Mouse (Mus musculus) liver, adult 2 months (tissue): ENCODE measurements around the gene Chst8. TPM values are rescaled to one million over a fixed set of nuclear protein-coding genes. Genes with fewer than 3 reads are reported as not detected.

Experiments used
- DNase-seq: peaks from one replicate; pipeline ENCODE4 v3.0.0-alpha.2; 2011; ENCODE audit warnings: low read depth, low spot score; ENCODE audit errors: extremely low read depth
- H3K27ac ChIP-seq: fragments of 200-500 bp; replicated peaks from 2 replicates; pipeline ENCODE4 v1.5.1; 2012; ENCODE audit warnings: low read depth, mild to moderate bottlenecking, control low read depth, inconsistent platforms, low read length; ENCODE audit not compliant: insufficient read depth
- H3K27me3 ChIP-seq: fragments of 200-500 bp; 2 replicates; pipeline ENCODE4 v1.6.1; 2012; ENCODE audit warnings: mild to moderate bottlenecking, moderate library complexity, low read length, inconsistent platforms; ENCODE audit not compliant: control insufficient read depth, insufficient read depth
- H3K36me3 ChIP-seq: fragments of 200-500 bp; 2 replicates; pipeline ENCODE4 v1.6.1; 2012; ENCODE audit warnings: low read length, inconsistent platforms; ENCODE audit not compliant: control insufficient read depth, insufficient read depth
- H3K4me1 ChIP-seq: fragments of 200-500 bp; 2 replicates; pipeline ENCODE4 v1.6.1; 2011; ENCODE audit warnings: low read length; ENCODE audit not compliant: control insufficient read depth, insufficient read depth
- H3K4me3 ChIP-seq: fragments of 200-500 bp; 2 replicates; pipeline ENCODE4 v1.5.1; 2011; ENCODE audit warnings: low read depth, mild to moderate bottlenecking, control low read depth, low read length, moderate library complexity; ENCODE audit not compliant: insufficient read depth
- H3K79me2 ChIP-seq: fragments of 200-500 bp; 2 replicates; pipeline ENCODE4 v1.6.1; 2012; ENCODE audit warnings: inconsistent platforms, mild to moderate bottlenecking, low read length, moderate library complexity; ENCODE audit not compliant: control insufficient read depth, insufficient read depth
- H3K9ac ChIP-seq: fragments of 200-500 bp; 2 replicates; pipeline ENCODE4 v1.6.1; 2012; ENCODE audit warnings: low read depth, mild to moderate bottlenecking, control low read depth, inconsistent platforms, low read length
- CTCF ChIP-seq: fragments of 200-500 bp; IDR thresholded peaks from 2 replicates; pipeline ENCODE4 v1.5.1; 2011; ENCODE audit warnings: low read depth, low read length, control low read depth
- POLR2A ChIP-seq: fragments of 200-500 bp; IDR thresholded peaks from 2 replicates; pipeline ENCODE4 v1.6.1; 2011; ENCODE audit warnings: low read length, control low read depth; ENCODE audit not compliant: insufficient read depth; ENCODE audit errors: extremely low read depth
- WGBS: fragments of 180-500 bp; shearing (Covaris S2); methylation state at CpG from one replicate; pipeline ENCODE4 v1.1.7; 2018; 5-methylcytosine and 5-hydroxymethylcytosine counted together
- polyA plus RNA-seq: library from polyadenylated mRNA; depleted of rRNA; stranded (reverse); fragments of >200 nt; gene quantifications from 2 replicates; pipeline ENCODE4 v1.2.3, GENCODE M21; 2012
- total RNA-seq: library from RNA; depleted of rRNA; stranded (reverse); fragments of >200 nt; gene quantifications from 2 replicates; pipeline ENCODE4 v1.2.3, GENCODE M21; 2014

Chst8 gene
- total and polyA plus RNA-seq, 2 experiments, result 0.28 to 0.35 TPM

- H3K9ac ChIP-seq, result no peak overlapping the region
- H3K79me2 ChIP-seq, result no peaks in the 10 kb centered on the region
- H3K4me1 ChIP-seq, result no peaks in the 10 kb centered on the region
- H3K27ac ChIP-seq, result no peak overlapping the region
- TF ChIP-seq CTCF, result no peak
- no peak for TF ChIP-seq POLR2A
- 79% methylated on average over 32 of the region's 32 CpGs for WGBS
- no peaks in the 10 kb centered on the region for H3K36me3 ChIP-seq
- no peak overlapping the region for H3K4me3 ChIP-seq
- no peaks in the 10 kb centered on the region for H3K27me3 ChIP-seq
- DNase-seq, result no peak
Observed at GRCm38 (mm10) chr7:34753140-34753886, 59.2 kb downstream of the Chst8 start.

- no peak for DNase-seq
Observed at GRCm38 (mm10) chr7:34752151-34752762, 60.3 kb downstream of the Chst8 start.

GRCm38 (mm10) chr7:34750350-34750749, 62.2 kb downstream of the Chst8 start:
- Histone ChIP-seq H3K9ac (no peak overlapping the region), H3K4me3 (no peak overlapping the region), H3K79me2 (no peaks in the 10 kb centered on the region), H3K4me1 (no peaks in the 10 kb centered on the region), H3K27ac (no peak overlapping the region), H3K36me3 (no peaks in the 10 kb centered on the region), H3K27me3 (no peaks in the 10 kb centered on the region)
- 74% methylated on average over 7 of the region's 7 CpGs for WGBS
- DNase-seq, result no peak
- TF ChIP-seq CTCF (no peak), POLR2A (no peak)

More at GRCm38 (mm10) chr7:34752151-34752762, 60.3 kb downstream of the Chst8 start:
- Histone ChIP-seq H3K9ac (no peak overlapping the region), H3K4me3 (no peak overlapping the region), H3K27ac (no peak overlapping the region), H3K36me3 (no peaks in the 10 kb centered on the region), H3K79me2 (no peaks in the 10 kb centered on the region), H3K27me3 (no peaks in the 10 kb centered on the region), H3K4me1 (no peaks in the 10 kb centered on the region)
- 35% methylated on average over 10 of the region's 10 CpGs for WGBS
- TF ChIP-seq CTCF (no peak), POLR2A (no peak)

- H3K4me1 ChIP-seq, result no peaks in the 10 kb centered on the region
- no peak overlapping the region for H3K27ac ChIP-seq
- WGBS, result 67% methylated on average over 3 of the region's 3 CpGs
- peak; percentile 1 for DNase-seq
- TF ChIP-seq CTCF, result peak; percentile 64
- TF ChIP-seq POLR2A, result no peak
- no peak overlapping the region for H3K4me3 ChIP-seq
- H3K79me2 ChIP-seq, result no peaks in the 10 kb centered on the region
- H3K9ac ChIP-seq, result no peak overlapping the region
- H3K27me3 ChIP-seq, result no peaks in the 10 kb centered on the region
- H3K36me3 ChIP-seq, result no peaks in the 10 kb centered on the region
Observed at GRCm38 (mm10) chr7:34749753-34750152, 62.8 kb downstream of the Chst8 start.

GRCm38 (mm10) chr7:34748501-34748900, 64.0 kb downstream of the Chst8 start:
- H3K27me3 ChIP-seq, result no peaks in the 10 kb centered on the region
- no peak for DNase-seq
- no peaks in the 10 kb centered on the region for H3K36me3 ChIP-seq
- no peak overlapping the region for H3K4me3 ChIP-seq
- 72% methylated on average over 4 of the region's 4 CpGs for WGBS
- H3K9ac ChIP-seq, result no peak overlapping the region
- H3K4me1 ChIP-seq, result no peaks in the 10 kb centered on the region
- no peak overlapping the region for H3K27ac ChIP-seq
- TF ChIP-seq CTCF (no peak), POLR2A (no peak)
- H3K79me2 ChIP-seq, result no peaks in the 10 kb centered on the region

- Histone ChIP-seq H3K27ac (no peak overlapping the region), H3K9ac (no peak overlapping the region), H3K4me3 (no peak overlapping the region), H3K79me2 (no peaks in the 10 kb centered on the region), H3K27me3 (no peaks in the 10 kb centered on the region), H3K4me1 (no peaks in the 10 kb centered on the region), H3K36me3 (no peaks in the 10 kb centered on the region)
- TF ChIP-seq CTCF, result no peak
- TF ChIP-seq POLR2A, result no peak
- WGBS, result 42% methylated on average over 12 of the region's 12 CpGs
- DNase-seq, result no peak
Observed at GRCm38 (mm10) chr7:34747661-34748060, 64.8 kb downstream of the Chst8 start.
